Mouse (Mus musculus) liver, adult 2 months (tissue): ENCODE results near the gene Dync1i2. TPM values are rescaled to one million over a fixed set of nuclear protein-coding genes. Genes with fewer than 3 reads are reported as not detected.

Experiments
- DNase-seq: peaks from one replicate; pipeline ENCODE4 v3.0.0-alpha.2; 2011; ENCODE audit warnings: low read depth, low spot score; ENCODE audit errors: extremely low read depth
- H3K27ac ChIP-seq: fragments of 200-500 bp; replicated peaks from 2 replicates; pipeline ENCODE4 v1.5.1; 2012; ENCODE audit warnings: low read depth, mild to moderate bottlenecking, control low read depth, inconsistent platforms, low read length; ENCODE audit not compliant: insufficient read depth
- H3K27me3 ChIP-seq: fragments of 200-500 bp; 2 replicates; pipeline ENCODE4 v1.6.1; 2012; ENCODE audit warnings: mild to moderate bottlenecking, moderate library complexity, low read length, inconsistent platforms; ENCODE audit not compliant: control insufficient read depth, insufficient read depth
- H3K36me3 ChIP-seq: fragments of 200-500 bp; 2 replicates; pipeline ENCODE4 v1.6.1; 2012; ENCODE audit warnings: low read length, inconsistent platforms; ENCODE audit not compliant: control insufficient read depth, insufficient read depth
- H3K4me1 ChIP-seq: fragments of 200-500 bp; 2 replicates; pipeline ENCODE4 v1.6.1; 2011; ENCODE audit warnings: low read length; ENCODE audit not compliant: control insufficient read depth, insufficient read depth
- H3K4me3 ChIP-seq: fragments of 200-500 bp; 2 replicates; pipeline ENCODE4 v1.5.1; 2011; ENCODE audit warnings: low read depth, mild to moderate bottlenecking, control low read depth, low read length, moderate library complexity; ENCODE audit not compliant: insufficient read depth
- H3K79me2 ChIP-seq: fragments of 200-500 bp; 2 replicates; pipeline ENCODE4 v1.6.1; 2012; ENCODE audit warnings: inconsistent platforms, mild to moderate bottlenecking, low read length, moderate library complexity; ENCODE audit not compliant: control insufficient read depth, insufficient read depth
- H3K9ac ChIP-seq: fragments of 200-500 bp; 2 replicates; pipeline ENCODE4 v1.6.1; 2012; ENCODE audit warnings: low read depth, mild to moderate bottlenecking, control low read depth, inconsistent platforms, low read length
- CTCF ChIP-seq: fragments of 200-500 bp; IDR thresholded peaks from 2 replicates; pipeline ENCODE4 v1.5.1; 2011; ENCODE audit warnings: low read depth, low read length, control low read depth
- POLR2A ChIP-seq: fragments of 200-500 bp; IDR thresholded peaks from 2 replicates; pipeline ENCODE4 v1.6.1; 2011; ENCODE audit warnings: low read length, control low read depth; ENCODE audit not compliant: insufficient read depth; ENCODE audit errors: extremely low read depth
- WGBS: fragments of 180-500 bp; shearing (Covaris S2); methylation state at CpG from one replicate; pipeline ENCODE4 v1.1.7; 2018; 5-methylcytosine and 5-hydroxymethylcytosine counted together
- polyA plus RNA-seq: library from polyadenylated mRNA; depleted of rRNA; stranded (reverse); fragments of >200 nt; gene quantifications from 2 replicates; pipeline ENCODE4 v1.2.3, GENCODE M21; 2012
- total RNA-seq: library from RNA; depleted of rRNA; stranded (reverse); fragments of >200 nt; gene quantifications from 2 replicates; pipeline ENCODE4 v1.2.3, GENCODE M21; 2014

The Dync1i2 gene
- total and polyA plus RNA-seq, 2 experiments, result 9.1 to 23.0 TPM

DNA sequence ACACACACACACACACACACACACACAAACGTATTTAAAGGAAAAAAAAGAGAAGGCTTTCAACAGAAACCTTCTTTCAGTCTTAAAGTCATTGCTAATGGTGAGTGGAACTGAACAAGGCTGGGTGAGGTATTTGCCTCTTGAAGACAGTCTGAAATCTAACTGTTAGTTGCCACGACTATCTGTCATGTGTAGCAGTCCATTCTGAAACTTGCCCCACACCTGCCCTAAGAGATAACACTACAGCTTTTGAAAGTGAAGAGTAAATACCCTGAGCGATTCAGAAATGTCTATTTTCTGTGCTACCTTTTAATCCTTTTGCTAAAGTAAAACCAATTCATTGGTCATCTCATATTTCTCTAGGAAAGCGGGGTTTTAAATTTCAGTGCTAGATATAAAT lies 23.9 kb downstream of the Dync1i2 start:
- TF ChIP-seq CTCF (no peak), POLR2A (no peak)
- H3K4me1 ChIP-seq, result no peaks in the 10 kb centered on the region; the same call in 1 of the 2 replicates
- H3K27ac ChIP-seq, result no peak overlapping the region
- H3K36me3 ChIP-seq, result peaks cover 15% of the 10 kb centered on the region; the same call in 1 of the 2 replicates
- H3K79me2 ChIP-seq, result no peaks in the 10 kb centered on the region; the same call in 1 of the 2 replicates
- H3K27me3 ChIP-seq, result no peaks in the 10 kb centered on the region
- DNase-seq, result no peak
- no peak overlapping the region for H3K4me3 ChIP-seq
- WGBS, result 91% methylated on average over 4 of the region's 4 CpGs
- no peak overlapping the region for H3K9ac ChIP-seq

DNA sequence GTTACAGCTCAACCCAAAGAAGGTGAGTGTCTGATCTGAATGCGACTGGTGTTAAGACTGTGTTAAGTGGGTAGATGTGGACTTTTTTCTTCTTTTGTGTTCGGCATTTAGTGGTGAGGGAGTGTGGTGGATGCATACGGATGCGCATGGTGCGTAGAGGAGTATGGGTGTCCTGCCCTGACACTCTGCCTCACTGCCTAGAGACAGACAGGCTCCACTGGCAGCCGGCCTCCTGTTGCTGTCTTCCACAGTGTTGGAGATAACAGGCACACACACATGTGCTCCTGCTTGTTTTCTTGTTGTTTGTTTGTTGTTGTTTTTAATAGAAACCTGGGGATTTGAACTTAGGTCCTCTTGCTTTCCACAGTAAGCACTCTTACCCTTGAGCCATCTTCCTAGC lies 24.5 kb downstream of the Dync1i2 start:
- Histone ChIP-seq H3K27ac (no peak overlapping the region), H3K4me1 (no peaks in the 10 kb centered on the region; the same call in 1 of the 2 replicates), H3K4me3 (no peak overlapping the region), H3K36me3 (peaks cover 15% of the 10 kb centered on the region; the same call in 1 of the 2 replicates), H3K27me3 (no peaks in the 10 kb centered on the region), H3K9ac (no peak overlapping the region), H3K79me2 (no peaks in the 10 kb centered on the region; the same call in 1 of the 2 replicates)
- WGBS, result 95% methylated on average over 6 of the region's 6 CpGs
- TF ChIP-seq POLR2A (no peak), CTCF (no peak)
- no peak for DNase-seq

DNA sequence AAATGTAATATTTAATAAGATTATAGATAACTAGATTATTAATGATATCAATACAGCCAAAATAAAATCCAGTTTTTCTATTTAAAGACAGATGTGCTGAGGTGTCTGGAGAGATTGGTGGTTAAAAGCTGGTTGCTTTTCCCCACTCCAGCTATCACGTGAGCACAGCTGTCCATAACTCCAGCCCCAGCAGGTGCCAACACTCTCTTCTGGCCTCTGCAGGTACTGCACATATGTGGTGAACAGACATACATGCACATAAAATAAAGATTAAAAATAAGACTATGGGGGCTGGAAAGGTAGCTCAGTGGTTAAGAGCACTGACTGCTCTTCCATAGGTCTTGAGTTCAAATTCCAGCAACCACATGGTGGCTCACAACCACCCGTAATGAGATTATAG lies 30.0 kb downstream of the Dync1i2 start:
- no peak for DNase-seq
- peaks cover 5% of the 10 kb centered on the region; the same call in 1 of the 2 replicates for H3K36me3 ChIP-seq
- 97% methylated on average over 2 of the region's 2 CpGs for WGBS
- H3K27ac ChIP-seq, result no peak overlapping the region
- no peaks in the 10 kb centered on the region; the same call in 1 of the 2 replicates for H3K79me2 ChIP-seq
- no peaks in the 10 kb centered on the region for H3K27me3 ChIP-seq
- H3K4me1 ChIP-seq, result peaks cover 3% of the 10 kb centered on the region; the same call in 1 of the 2 replicates
- no peak overlapping the region for H3K9ac ChIP-seq
- no peak for TF ChIP-seq POLR2A
- no peak for TF ChIP-seq CTCF
- H3K4me3 ChIP-seq, result no peak overlapping the region

DNA sequence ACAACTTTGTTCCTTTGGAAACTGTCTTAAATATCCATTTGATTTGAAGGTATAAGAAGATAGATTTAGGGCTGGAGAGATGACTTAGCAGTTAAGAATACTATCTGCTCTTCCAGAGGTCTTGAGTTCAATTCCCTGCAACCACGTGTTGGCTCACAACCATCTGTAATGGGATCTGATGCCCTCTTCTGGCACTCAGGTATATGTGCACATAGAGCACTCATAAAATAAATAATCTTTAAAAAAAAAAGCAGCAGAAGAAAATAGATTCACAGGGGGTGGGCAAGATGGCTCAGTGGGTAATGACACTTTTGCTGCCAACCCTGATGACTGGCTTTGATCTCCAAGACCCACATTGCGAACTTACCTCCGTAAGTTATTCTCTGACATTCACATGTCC lies 30.7 kb downstream of the Dync1i2 start:
- no peaks in the 10 kb centered on the region; the same call in 1 of the 2 replicates for H3K79me2 ChIP-seq

DNA sequence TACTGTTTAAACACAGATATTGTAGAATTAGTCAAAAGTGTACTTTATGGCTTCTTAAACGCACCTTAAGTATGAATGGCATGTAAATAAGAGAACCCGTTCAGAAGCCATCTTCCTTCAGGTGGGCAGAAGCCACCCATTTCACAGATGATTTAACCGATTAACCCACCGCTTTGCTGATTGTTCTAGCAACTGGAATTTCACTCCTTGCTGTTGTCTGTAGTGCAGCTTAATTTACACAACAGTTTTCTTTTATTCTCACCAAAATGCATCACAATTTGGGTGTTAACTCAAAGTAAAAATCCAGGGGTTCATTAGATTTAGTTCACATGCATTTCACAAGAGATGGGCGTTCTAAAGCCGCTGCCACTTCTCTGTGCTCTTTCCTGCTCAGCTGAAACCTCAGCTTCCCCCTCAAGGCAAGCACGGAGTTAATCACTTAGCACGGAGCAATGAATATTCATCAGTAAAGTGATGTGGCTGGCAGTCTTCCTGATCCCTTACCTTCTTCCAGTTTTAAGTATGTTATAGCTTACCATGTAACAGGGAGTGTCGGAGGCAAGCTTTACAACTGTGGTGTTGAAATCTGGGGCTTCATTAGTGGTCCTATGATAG lies 31.7 kb downstream of the Dync1i2 start:
- Histone ChIP-seq H3K4me3 (no peak overlapping the region), H3K9ac (peak overlapping the region; percentile 35; the same call in 1 of the 2 replicates), H3K4me1 (peaks cover 3% of the 10 kb centered on the region; the same call in 1 of the 2 replicates), H3K27ac (peak overlapping the region; percentile 26; the same call in 1 of the 2 replicates), H3K36me3 (peaks cover 10% of the 10 kb centered on the region), H3K27me3 (no peaks in the 10 kb centered on the region), H3K79me2 (no peaks in the 10 kb centered on the region; the same call in 1 of the 2 replicates)
- WGBS, result 80% methylated on average over 9 of the region's 9 CpGs
- no peak for DNase-seq
- TF ChIP-seq POLR2A (no peak), CTCF (no peak)

More for the DNA sequence above, 30.7 kb downstream of the Dync1i2 start:
- Histone ChIP-seq H3K36me3 (peaks cover 4% of the 10 kb centered on the region; the same call in 1 of the 2 replicates), H3K9ac (no peak overlapping the region), H3K4me1 (peaks cover 3% of the 10 kb centered on the region; the same call in 1 of the 2 replicates), H3K27ac (no peak overlapping the region), H3K4me3 (no peak overlapping the region), H3K27me3 (no peaks in the 10 kb centered on the region)
- DNase-seq, result no peak
- TF ChIP-seq CTCF (no peak), POLR2A (no peak)
- WGBS, result 90% methylated on average over 3 of the region's 3 CpGs

DNA sequence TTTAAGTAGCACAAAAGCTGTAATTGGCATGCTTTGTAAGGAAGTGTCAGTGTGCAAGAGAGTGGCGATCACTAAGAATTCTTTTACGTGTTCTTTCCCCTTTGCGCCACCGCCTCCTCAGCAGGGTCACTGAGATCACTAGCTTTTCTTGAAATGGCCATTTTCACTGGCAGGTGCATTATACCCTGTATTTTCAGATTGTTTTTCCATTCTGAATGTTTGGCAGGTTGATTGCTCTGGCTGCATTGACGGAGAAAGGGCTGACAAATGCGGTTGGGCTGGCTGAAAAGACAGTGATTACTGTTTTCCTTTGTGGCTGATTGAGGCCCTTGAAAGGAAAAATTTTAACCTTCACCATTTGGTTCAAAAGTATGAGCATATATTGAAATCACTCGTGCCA lies 33.3 kb downstream of the Dync1i2 start:
- 88% methylated on average over 7 of the region's 7 CpGs for WGBS
- no peak for DNase-seq
- Histone ChIP-seq H3K27ac (no peak overlapping the region), H3K4me1 (peaks cover 3% of the 10 kb centered on the region; the same call in 1 of the 2 replicates), H3K79me2 (no peaks in the 10 kb centered on the region; the same call in 1 of the 2 replicates), H3K27me3 (no peaks in the 10 kb centered on the region), H3K4me3 (no peak overlapping the region), H3K9ac (no peak overlapping the region), H3K36me3 (peaks cover 16% of the 10 kb centered on the region)
- no peak for TF ChIP-seq POLR2A
- TF ChIP-seq CTCF, result no peak
